Mouse (Mus musculus) megakaryocyte, embryonic 14.5 days (primary cell): ENCODE results near the gene Akr1b8.

Experiments
- FLI1 ChIP-seq: IDR thresholded peaks from 2 replicates; pipeline ENCODE4 v1.6.1; 2012; ENCODE audit warnings: low read length, inconsistent platforms, mixed read lengths
- GATA1 ChIP-seq: IDR thresholded peaks from 3 replicates; pipeline ENCODE4 v1.6.1; 2012; ENCODE audit warnings: mixed read lengths, low read length, inconsistent platforms, borderline replicate concordance

DNA sequence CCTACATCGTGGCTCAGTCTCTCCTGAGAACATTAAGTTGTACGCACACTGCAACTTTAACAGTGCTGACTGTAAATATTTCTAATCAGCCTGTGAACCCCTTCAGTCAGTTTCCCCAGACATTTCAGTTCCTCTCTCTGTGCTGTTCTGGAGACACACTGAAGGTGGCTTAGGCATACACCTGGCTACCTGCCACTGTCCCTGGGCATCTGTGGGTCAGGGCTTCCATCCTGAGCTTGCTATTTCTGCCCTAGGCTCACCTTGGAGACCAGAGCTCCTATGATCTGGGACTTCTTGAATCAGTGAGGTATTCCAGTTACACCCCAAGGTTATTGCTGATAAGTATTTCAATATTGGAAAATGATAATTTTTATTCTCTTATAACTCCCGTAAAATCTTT is 1.5 kb upstream of the Akr1b8 start:
- TF ChIP-seq FLI1 (no peak), GATA1 (no peak)
